Mouse (Mus musculus) cortical plate, adult 2 months (tissue): Measurements from ENCODE around the gene Cd5.

Experiments
- CTCF ChIP-seq: fragments of 200-500 bp; IDR thresholded peaks from 2 replicates; pipeline ENCODE4 v1.5.1; 2011; ENCODE audit warnings: mild to moderate bottlenecking, control low read depth, low read length; ENCODE audit not compliant: insufficient read depth; ENCODE audit errors: extremely low read depth
- POLR2A ChIP-seq: fragments of 200-500 bp; IDR thresholded peaks from 2 replicates; pipeline ENCODE4 v1.6.1; 2011; ENCODE audit warnings: mild to moderate bottlenecking, low read length, control low read depth; ENCODE audit not compliant: insufficient read depth; ENCODE audit errors: extremely low read depth

DNA sequence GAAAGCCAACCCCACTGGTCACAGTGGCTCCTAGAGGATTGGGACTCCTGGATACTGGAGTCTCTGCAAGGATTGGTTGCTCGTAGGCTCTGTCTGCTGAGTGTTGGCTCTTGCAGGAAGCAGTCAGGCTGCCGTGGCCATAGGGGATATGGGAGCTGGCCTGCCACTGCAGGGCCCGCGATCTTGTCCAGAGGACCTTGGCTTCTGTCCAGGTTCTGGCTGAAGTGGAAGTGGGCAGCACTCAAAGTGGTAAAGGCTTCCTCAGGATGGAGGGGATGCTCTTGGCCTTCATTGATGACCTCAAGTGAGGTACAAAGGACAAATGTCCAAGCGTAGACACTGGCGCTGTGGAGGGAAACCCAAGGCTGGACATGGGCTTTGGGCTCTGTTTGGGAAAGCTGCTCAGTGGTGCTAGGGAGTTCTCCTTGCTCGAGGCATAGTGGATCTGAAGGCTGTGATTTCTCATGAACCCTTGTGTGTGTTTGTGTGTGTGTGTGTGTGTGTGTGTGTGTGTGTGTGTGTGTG, 20.5 kb downstream of the Cd5 start:
- TF ChIP-seq POLR2A (no peak), CTCF (no peak)
